Mouse (Mus musculus): ENCODE results near the gene Tmprss2. TPM values are rescaled to one million over a fixed set of nuclear protein-coding genes. Genes with fewer than 3 reads are reported as not detected.

Tmprss2 gene
- 0.22 and 0.63 TPM in 2 replicates for polyA plus RNA-seq (2015; fragmentation: Nextera tagmentation; extraction: Ambion mirVana)

- ATAC-seq: no peak
- peak within 1 kb of the TSS; percentile 36 for H3K4me3 ChIP-seq (replicated peaks; ENCODE audit: low read length)
- peaks cover 34% of the 10 kb centered on the region for H3K27me3 ChIP-seq (replicated peaks; ENCODE audit: control insufficient read depth, insufficient read depth, low read length)
- no peaks in the 10 kb centered on the region for H3K9me3 ChIP-seq (ENCODE audit: control insufficient read depth, low read length)
- under 1% methylated on average over 30 of the region's 30 CpGs for whole genome bisulfite sequencing
- H3K4me2 ChIP-seq (ENCODE audit: low read length): peak within 1 kb of the TSS; percentile 59
- H3K27ac ChIP-seq (ENCODE audit: low read length): no peak within 1 kb of the TSS
- H3K9ac ChIP-seq (replicated peaks; ENCODE audit: low read depth, low read length): 0 out of 2 replicates have a peak within 1 kb of the TSS, but pooled peaks have one; percentile 8
- H3K4me1 ChIP-seq (replicated peaks; ENCODE audit: control insufficient read depth, insufficient read depth, low read length): peaks cover 11% of the 10 kb centered on the region
- no peaks in the 10 kb centered on the region for H3K36me3 ChIP-seq (ENCODE audit: control insufficient read depth, insufficient read depth)
Observed at GRCm38 (mm10) chr16:97610939-97611338, at the start of gene Tmprss2. Gene Tmprss2, minus strand, starts transcription at chr16:97611195.

GRCm38 (mm10) chr16:97659225-97659658 is 48.2 kb upstream of the Tmprss2 start:
- H3K27ac ChIP-seq (ENCODE audit: low read length): no peak overlapping the region
- H3K4me2 ChIP-seq (ENCODE audit: low read length): no peak overlapping the region
- H3K4me1 ChIP-seq (replicated peaks; ENCODE audit: control insufficient read depth, insufficient read depth, low read length): no peaks in the 10 kb centered on the region
- no peak overlapping the region for H3K9ac ChIP-seq (replicated peaks; ENCODE audit: low read depth, low read length)
- no peak for ATAC-seq
- WGBS: 10% methylated on average over 1 of the region's 1 CpGs
- no peaks in the 10 kb centered on the region for H3K9me3 ChIP-seq (ENCODE audit: control insufficient read depth, low read length)
- H3K4me3 ChIP-seq (replicated peaks; ENCODE audit: low read length): no peak overlapping the region
- no peaks in the 10 kb centered on the region for H3K27me3 ChIP-seq (replicated peaks; ENCODE audit: control insufficient read depth, insufficient read depth, low read length)
- no peaks in the 10 kb centered on the region for H3K36me3 ChIP-seq (ENCODE audit: control insufficient read depth, insufficient read depth)

- Histone ChIP-seq H3K36me3 (ENCODE audit: control insufficient read depth, insufficient read depth) (no peaks in the 10 kb centered on the region), H3K4me2 (ENCODE audit: low read length) (no peak overlapping the region), H3K4me3 (replicated peaks; ENCODE audit: low read length) (no peak overlapping the region), H3K9ac (replicated peaks; ENCODE audit: low read depth, low read length) (no peak overlapping the region), H3K9me3 (ENCODE audit: control insufficient read depth, low read length) (no peaks in the 10 kb centered on the region), H3K4me1 (replicated peaks; ENCODE audit: control insufficient read depth, insufficient read depth, low read length) (no peaks in the 10 kb centered on the region), H3K27me3 (replicated peaks; ENCODE audit: control insufficient read depth, insufficient read depth, low read length) (no peaks in the 10 kb centered on the region), H3K27ac (ENCODE audit: low read length) (no peak overlapping the region)
- no peak for ATAC-seq
- WGBS: 54% methylated on average over 6 of the region's 6 CpGs
Observed at GRCm38 (mm10) chr16:97658481-97658880, 47.5 kb upstream of the Tmprss2 start.

- Histone ChIP-seq H3K4me2 (ENCODE audit: low read length) (no peak overlapping the region), H3K27ac (ENCODE audit: low read length) (no peak overlapping the region), H3K36me3 (ENCODE audit: control insufficient read depth, insufficient read depth) (no peaks in the 10 kb centered on the region), H3K4me1 (replicated peaks; ENCODE audit: control insufficient read depth, insufficient read depth, low read length) (no peaks in the 10 kb centered on the region), H3K9me3 (ENCODE audit: control insufficient read depth, low read length) (no peaks in the 10 kb centered on the region), H3K9ac (replicated peaks; ENCODE audit: low read depth, low read length) (no peak overlapping the region), H3K4me3 (replicated peaks; ENCODE audit: low read length) (no peak overlapping the region), H3K27me3 (replicated peaks; ENCODE audit: control insufficient read depth, insufficient read depth, low read length) (no peaks in the 10 kb centered on the region)
- 82% methylated on average over 2 of the region's 2 CpGs for WGBS
- no peak for ATAC-seq
Observed at GRCm38 (mm10) chr16:97655800-97656199, 44.8 kb upstream of the Tmprss2 start.

- Histone ChIP-seq H3K9ac (replicated peaks; ENCODE audit: low read depth, low read length) (no peak overlapping the region), H3K4me1 (replicated peaks; ENCODE audit: control insufficient read depth, insufficient read depth, low read length) (no peaks in the 10 kb centered on the region), H3K36me3 (ENCODE audit: control insufficient read depth, insufficient read depth) (no peaks in the 10 kb centered on the region), H3K27ac (ENCODE audit: low read length) (no peak overlapping the region), H3K9me3 (ENCODE audit: control insufficient read depth, low read length) (no peaks in the 10 kb centered on the region), H3K27me3 (replicated peaks; ENCODE audit: control insufficient read depth, insufficient read depth, low read length) (no peaks in the 10 kb centered on the region), H3K4me3 (replicated peaks; ENCODE audit: low read length) (no peak overlapping the region), H3K4me2 (ENCODE audit: low read length) (no peak overlapping the region)
- WGBS: 85% methylated on average over 9 of the region's 9 CpGs
- no peak for ATAC-seq
Observed at GRCm38 (mm10) chr16:97649522-97650188, 38.7 kb upstream of the Tmprss2 start.

GRCm38 (mm10) chr16:97644681-97645080 is 33.7 kb upstream of the Tmprss2 start:
- Histone ChIP-seq H3K4me1 (replicated peaks; ENCODE audit: control insufficient read depth, insufficient read depth, low read length) (no peaks in the 10 kb centered on the region), H3K9me3 (ENCODE audit: control insufficient read depth, low read length) (no peaks in the 10 kb centered on the region), H3K27me3 (replicated peaks; ENCODE audit: control insufficient read depth, insufficient read depth, low read length) (no peaks in the 10 kb centered on the region), H3K4me3 (replicated peaks; ENCODE audit: low read length) (no peak overlapping the region), H3K9ac (replicated peaks; ENCODE audit: low read depth, low read length) (no peak overlapping the region), H3K4me2 (ENCODE audit: low read length) (no peak overlapping the region), H3K36me3 (ENCODE audit: control insufficient read depth, insufficient read depth) (no peaks in the 10 kb centered on the region), H3K27ac (ENCODE audit: low read length) (no peak overlapping the region)
- no peak for ATAC-seq

- ATAC-seq: no peak
- 96% methylated on average over 3 of the region's 3 CpGs for WGBS
- no peaks in the 10 kb centered on the region for H3K27me3 ChIP-seq (replicated peaks; ENCODE audit: control insufficient read depth, insufficient read depth, low read length)
- no peak overlapping the region for H3K27ac ChIP-seq (ENCODE audit: low read length)
- no peak overlapping the region for H3K4me3 ChIP-seq (replicated peaks; ENCODE audit: low read length)
- H3K36me3 ChIP-seq (ENCODE audit: control insufficient read depth, insufficient read depth): no peaks in the 10 kb centered on the region
- no peaks in the 10 kb centered on the region for H3K9me3 ChIP-seq (ENCODE audit: control insufficient read depth, low read length)
- H3K4me1 ChIP-seq (replicated peaks; ENCODE audit: control insufficient read depth, insufficient read depth, low read length): no peaks in the 10 kb centered on the region
- H3K4me2 ChIP-seq (ENCODE audit: low read length): no peak overlapping the region
- no peak overlapping the region for H3K9ac ChIP-seq (replicated peaks; ENCODE audit: low read depth, low read length)
Observed at GRCm38 (mm10) chr16:97639630-97640029, 28.6 kb upstream of the Tmprss2 start.

- Histone ChIP-seq H3K36me3 (ENCODE audit: control insufficient read depth, insufficient read depth) (no peaks in the 10 kb centered on the region), H3K27ac (ENCODE audit: low read length) (no peak overlapping the region), H3K27me3 (replicated peaks; ENCODE audit: control insufficient read depth, insufficient read depth, low read length) (no peaks in the 10 kb centered on the region), H3K4me1 (replicated peaks; ENCODE audit: control insufficient read depth, insufficient read depth, low read length) (no peaks in the 10 kb centered on the region), H3K9ac (replicated peaks; ENCODE audit: low read depth, low read length) (no peak overlapping the region), H3K4me2 (ENCODE audit: low read length) (no peak overlapping the region), H3K9me3 (ENCODE audit: control insufficient read depth, low read length) (no peaks in the 10 kb centered on the region), H3K4me3 (replicated peaks; ENCODE audit: low read length) (no peak overlapping the region)
- WGBS: 73% methylated on average over 4 of the region's 4 CpGs
- no peak for ATAC-seq
Observed at GRCm38 (mm10) chr16:97632880-97633484, 22.0 kb upstream of the Tmprss2 start.

- Histone ChIP-seq H3K27me3 (replicated peaks; ENCODE audit: control insufficient read depth, insufficient read depth, low read length) (no peaks in the 10 kb centered on the region), H3K4me3 (replicated peaks; ENCODE audit: low read length) (no peak overlapping the region), H3K36me3 (ENCODE audit: control insufficient read depth, insufficient read depth) (no peaks in the 10 kb centered on the region), H3K4me1 (replicated peaks; ENCODE audit: control insufficient read depth, insufficient read depth, low read length) (no peaks in the 10 kb centered on the region), H3K4me2 (ENCODE audit: low read length) (no peak overlapping the region), H3K9ac (replicated peaks; ENCODE audit: low read depth, low read length) (no peak overlapping the region), H3K27ac (ENCODE audit: low read length) (no peak overlapping the region), H3K9me3 (ENCODE audit: control insufficient read depth, low read length) (no peaks in the 10 kb centered on the region)
- ATAC-seq: no peak
- WGBS: 74% methylated on average over 6 of the region's 6 CpGs
Observed at GRCm38 (mm10) chr16:97623166-97623565, 12.2 kb upstream of the Tmprss2 start.
